Mouse (Mus musculus): Measurements from ENCODE around the gene Itk. TPM values are rescaled to one million over a fixed set of nuclear protein-coding genes. Genes with fewer than 3 reads are reported as not detected.

Itk gene
- polyA plus RNA-seq, 1 experiment from 2014 or later = not detected

GRCm38 (mm10) chr11:46386556-46386955, 2.8 kb downstream of the Itk start:
- no peaks in the 10 kb centered on the region for H3K27me3 ChIP-seq (replicated peaks; ENCODE audit: control insufficient read depth, insufficient read depth, low read length)
- DNase-seq (ENCODE audit: low spot score) = no peak
- WGBS = 89% methylated on average over 8 of the region's 8 CpGs

GRCm38 (mm10) chr11:46384925-46385324, 4.4 kb downstream of the Itk start:
- no peaks in the 10 kb centered on the region for H3K27me3 ChIP-seq (replicated peaks; ENCODE audit: control insufficient read depth, insufficient read depth, low read length)
- no peak overlapping the region for H3K27ac ChIP-seq (ENCODE audit: low read depth, low read length)
- no peaks in the 10 kb centered on the region for H3K4me1 ChIP-seq (ENCODE audit: control insufficient read depth, insufficient read depth, low read length)
- 87% methylated on average over 2 of the region's 2 CpGs for WGBS
- no peaks in the 10 kb centered on the region for H3K36me3 ChIP-seq (ENCODE audit: control insufficient read depth, insufficient read depth, low read length)
- H3K9ac ChIP-seq (ENCODE audit: low read length) = no peak overlapping the region
- H3K4me3 ChIP-seq (ENCODE audit: low read depth, low read length) = no peak overlapping the region
- no peak overlapping the region for H3K4me2 ChIP-seq (ENCODE audit: low read length)
- DNase-seq (ENCODE audit: low spot score) (no peak), ATAC-seq (no peak)
- no peaks in the 10 kb centered on the region for H3K9me3 ChIP-seq (replicated peaks; ENCODE audit: control insufficient read depth, low read length)

More at GRCm38 (mm10) chr11:46386556-46386955, 2.8 kb downstream of the Itk start:
- Histone ChIP-seq H3K4me3 (ENCODE audit: low read depth, low read length) (no peak overlapping the region), H3K36me3 (ENCODE audit: control insufficient read depth, insufficient read depth, low read length) (no peaks in the 10 kb centered on the region), H3K9me3 (replicated peaks; ENCODE audit: control insufficient read depth, low read length) (no peaks in the 10 kb centered on the region), H3K9ac (ENCODE audit: low read length) (no peak overlapping the region), H3K27ac (ENCODE audit: low read depth, low read length) (no peak overlapping the region), H3K4me2 (ENCODE audit: low read length) (no peak overlapping the region), H3K4me1 (ENCODE audit: control insufficient read depth, insufficient read depth, low read length) (no peaks in the 10 kb centered on the region)
- ATAC-seq = no peak

- Histone ChIP-seq H3K4me1 (ENCODE audit: control insufficient read depth, insufficient read depth, low read length) (no peaks in the 10 kb centered on the region), H3K9ac (ENCODE audit: low read length) (no peak overlapping the region), H3K4me2 (ENCODE audit: low read length) (no peak overlapping the region), H3K36me3 (ENCODE audit: control insufficient read depth, insufficient read depth, low read length) (no peaks in the 10 kb centered on the region), H3K27me3 (replicated peaks; ENCODE audit: control insufficient read depth, insufficient read depth, low read length) (no peaks in the 10 kb centered on the region), H3K4me3 (ENCODE audit: low read depth, low read length) (no peak overlapping the region), H3K27ac (ENCODE audit: low read depth, low read length) (no peak overlapping the region), H3K9me3 (replicated peaks; ENCODE audit: control insufficient read depth, low read length) (no peaks in the 10 kb centered on the region)
- DNase-seq (ENCODE audit: low spot score) (no peak), ATAC-seq (no peak)
- whole genome bisulfite sequencing = 92% methylated on average over 4 of the region's 4 CpGs
These were observed 6.8 kb downstream of the Itk start for GRCm38 (mm10) chr11:46382466-46382865.

GRCm38 (mm10) chr11:46380097-46380675, 9.1 kb downstream of the Itk start:
- H3K4me2 ChIP-seq (ENCODE audit: low read length) = no peak overlapping the region
- no peaks in the 10 kb centered on the region for H3K36me3 ChIP-seq (ENCODE audit: control insufficient read depth, insufficient read depth, low read length)
- no peaks in the 10 kb centered on the region for H3K9me3 ChIP-seq (replicated peaks; ENCODE audit: control insufficient read depth, low read length)
- DNase-seq (ENCODE audit: low spot score) (no peak), ATAC-seq (no peak)
- no peak overlapping the region for H3K27ac ChIP-seq (ENCODE audit: low read depth, low read length)
- H3K27me3 ChIP-seq (replicated peaks; ENCODE audit: control insufficient read depth, insufficient read depth, low read length) = no peaks in the 10 kb centered on the region
- no peak overlapping the region for H3K9ac ChIP-seq (ENCODE audit: low read length)
- WGBS = 86% methylated on average over 7 of the region's 7 CpGs
- no peaks in the 10 kb centered on the region for H3K4me1 ChIP-seq (ENCODE audit: control insufficient read depth, insufficient read depth, low read length)
- no peak overlapping the region for H3K4me3 ChIP-seq (ENCODE audit: low read depth, low read length)

GRCm38 (mm10) chr11:46377819-46378782, 11.2 kb downstream of the Itk start:
- ATAC-seq (no peak), DNase-seq (ENCODE audit: low spot score) (no peak)
- no peaks in the 10 kb centered on the region for H3K9me3 ChIP-seq (replicated peaks; ENCODE audit: control insufficient read depth, low read length)
- H3K4me1 ChIP-seq (ENCODE audit: control insufficient read depth, insufficient read depth, low read length) = no peaks in the 10 kb centered on the region
- WGBS = 90% methylated on average over 8 of the region's 8 CpGs
- no peaks in the 10 kb centered on the region for H3K36me3 ChIP-seq (ENCODE audit: control insufficient read depth, insufficient read depth, low read length)
- no peak overlapping the region for H3K4me3 ChIP-seq (ENCODE audit: low read depth, low read length)
- no peak overlapping the region for H3K4me2 ChIP-seq (ENCODE audit: low read length)
- no peak overlapping the region for H3K27ac ChIP-seq (ENCODE audit: low read depth, low read length)
- no peaks in the 10 kb centered on the region for H3K27me3 ChIP-seq (replicated peaks; ENCODE audit: control insufficient read depth, insufficient read depth, low read length)
- no peak overlapping the region for H3K9ac ChIP-seq (ENCODE audit: low read length)

DNA sequence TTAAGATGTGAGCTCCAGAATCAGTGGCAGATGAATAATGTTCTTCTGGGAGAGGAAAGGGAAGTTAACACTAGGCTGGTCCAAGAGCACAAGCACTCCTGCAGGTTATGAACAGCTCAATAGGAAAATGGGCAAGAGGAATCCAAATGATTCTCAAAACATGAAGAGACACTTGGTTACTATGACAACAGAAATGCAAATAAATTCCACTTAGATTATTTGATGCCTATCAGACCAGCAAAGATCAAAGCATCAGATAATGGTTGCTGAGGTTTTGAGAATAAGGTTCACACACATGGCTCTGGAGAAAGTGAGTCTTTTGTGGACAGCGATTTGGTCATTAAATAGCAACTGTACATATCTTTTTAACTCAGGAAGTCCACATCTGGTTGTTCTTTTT, 12.0 kb downstream of the Itk start:
- ATAC-seq (no peak), DNase-seq (ENCODE audit: low spot score) (no peak)
- Histone ChIP-seq H3K27me3 (replicated peaks; ENCODE audit: control insufficient read depth, insufficient read depth, low read length) (no peaks in the 10 kb centered on the region), H3K36me3 (ENCODE audit: control insufficient read depth, insufficient read depth, low read length) (no peaks in the 10 kb centered on the region), H3K4me1 (ENCODE audit: control insufficient read depth, insufficient read depth, low read length) (no peaks in the 10 kb centered on the region), H3K27ac (ENCODE audit: low read depth, low read length) (no peak overlapping the region), H3K9me3 (replicated peaks; ENCODE audit: control insufficient read depth, low read length) (no peaks in the 10 kb centered on the region), H3K4me2 (ENCODE audit: low read length) (no peak overlapping the region), H3K4me3 (ENCODE audit: low read depth, low read length) (no peak overlapping the region), H3K9ac (ENCODE audit: low read length) (no peak overlapping the region)
- 97% methylated on average over 1 of the region's 1 CpGs for WGBS

DNA sequence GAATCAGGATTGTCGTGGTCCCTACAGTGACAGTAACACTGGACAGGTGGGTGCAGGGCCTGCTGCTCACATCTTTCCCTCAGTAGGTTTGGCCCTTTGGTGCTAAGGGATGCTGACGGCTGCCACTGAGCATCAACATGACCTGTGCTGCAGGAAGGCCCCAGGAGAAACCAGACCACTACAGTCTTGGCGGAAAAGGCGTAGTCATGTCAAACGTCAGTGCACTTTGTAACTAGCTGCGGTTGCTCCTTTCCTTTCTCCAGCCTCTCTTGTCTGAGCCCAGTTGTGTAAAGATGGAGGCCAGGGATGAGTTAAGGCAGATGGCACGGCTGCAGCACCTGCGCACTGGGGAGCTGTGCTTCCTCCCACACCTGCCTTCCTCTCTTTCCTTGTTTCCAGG, 14.3 kb downstream of the Itk start:
- H3K4me3 ChIP-seq (ENCODE audit: low read depth, low read length) = no peak overlapping the region
- no peak overlapping the region for H3K27ac ChIP-seq (ENCODE audit: low read depth, low read length)
- no peak overlapping the region for H3K4me2 ChIP-seq (ENCODE audit: low read length)
- WGBS = 83% methylated on average over 8 of the region's 8 CpGs
- no peaks in the 10 kb centered on the region for H3K9me3 ChIP-seq (replicated peaks; ENCODE audit: control insufficient read depth, low read length)
- DNase-seq (ENCODE audit: low spot score) (no peak), ATAC-seq (no peak)
- no peaks in the 10 kb centered on the region for H3K27me3 ChIP-seq (replicated peaks; ENCODE audit: control insufficient read depth, insufficient read depth, low read length)
- H3K4me1 ChIP-seq (ENCODE audit: control insufficient read depth, insufficient read depth, low read length) = no peaks in the 10 kb centered on the region
- no peaks in the 10 kb centered on the region for H3K36me3 ChIP-seq (ENCODE audit: control insufficient read depth, insufficient read depth, low read length)
- H3K9ac ChIP-seq (ENCODE audit: low read length) = no peak overlapping the region

GRCm38 (mm10) chr11:46373071-46374030, 16.0 kb downstream of the Itk start:
- H3K9me3 ChIP-seq (replicated peaks; ENCODE audit: control insufficient read depth, low read length) = no peaks in the 10 kb centered on the region
- ATAC-seq (no peak), DNase-seq (ENCODE audit: low spot score) (no peak)
- H3K36me3 ChIP-seq (ENCODE audit: control insufficient read depth, insufficient read depth, low read length) = no peaks in the 10 kb centered on the region
- H3K27ac ChIP-seq (ENCODE audit: low read depth, low read length) = no peak overlapping the region
- 86% methylated on average over 13 of the region's 13 CpGs for WGBS
- no peaks in the 10 kb centered on the region for H3K4me1 ChIP-seq (ENCODE audit: control insufficient read depth, insufficient read depth, low read length)
- no peak overlapping the region for H3K4me2 ChIP-seq (ENCODE audit: low read length)
- H3K9ac ChIP-seq (ENCODE audit: low read length) = no peak overlapping the region
- no peaks in the 10 kb centered on the region for H3K27me3 ChIP-seq (replicated peaks; ENCODE audit: control insufficient read depth, insufficient read depth, low read length)
- no peak overlapping the region for H3K4me3 ChIP-seq (ENCODE audit: low read depth, low read length)
